Mouse (Mus musculus) intestine, embryonic 16.5 days (tissue): ENCODE data around the gene Gm20388. TPM values are rescaled to one million over a fixed set of nuclear protein-coding genes. Genes with fewer than 3 reads are reported as not detected.

Source experiments
- ATAC-seq: fragments of 200-750 bp; cut with Nextera tagmentation; 2 replicates; pipeline ENCODE4 v1.8.0; 2017; ENCODE audit warnings: moderate TSS enrichment, moderate library complexity
- H3K27ac ChIP-seq: fragments of 300-500 bp; sonication (generic); 2 replicates; pipeline ENCODE4 v1.5.1; 2014; ENCODE audit warnings: mild to moderate bottlenecking, low read length
- H3K27me3 ChIP-seq: fragments of 300-500 bp; sonication (generic); replicated peaks from 2 replicates; pipeline ENCODE4 v1.6.1; 2014; ENCODE audit warnings: low read length, control low read depth, mixed read lengths; ENCODE audit not compliant: control insufficient read depth, insufficient read depth
- H3K36me3 ChIP-seq: fragments of 300-500 bp; sonication (generic); 2 replicates; pipeline ENCODE4 v1.6.1; 2014; ENCODE audit warnings: low read length, control low read depth; ENCODE audit not compliant: control insufficient read depth, insufficient read depth
- H3K4me1 ChIP-seq: fragments of 300-500 bp; sonication (generic); 2 replicates; pipeline ENCODE4 v1.6.1; 2014; ENCODE audit warnings: low read length, control low read depth, mixed read lengths; ENCODE audit not compliant: control insufficient read depth, insufficient read depth
- H3K4me2 ChIP-seq: fragments of 300-500 bp; sonication (generic); 2 replicates; pipeline ENCODE4 v1.6.1; 2014; ENCODE audit warnings: low read depth, low read length, control low read depth
- H3K4me3 ChIP-seq: fragments of 300-500 bp; sonication (generic); 2 replicates; pipeline ENCODE4 v1.5.1; 2014; ENCODE audit warnings: mild to moderate bottlenecking, low read length
- H3K9ac ChIP-seq: fragments of 300-500 bp; sonication (generic); 2 replicates; pipeline ENCODE4 v1.6.1; 2014; ENCODE audit warnings: low read depth, low read length
- H3K9me3 ChIP-seq: fragments of 300-500 bp; sonication (generic); 2 replicates; pipeline ENCODE4 v1.6.1; 2016; ENCODE audit warnings: low read length, control low read depth; ENCODE audit not compliant: control insufficient read depth
- WGBS: fragments of 180-500 bp; shearing (Covaris S2); extraction: QIAGEN DNeasy Blood & Tissue Kit; methylation state at CpG from one replicate; pipeline ENCODE4 v1.1.7; 2014; 5-methylcytosine and 5-hydroxymethylcytosine counted together
- polyA plus RNA-seq: library from polyadenylated mRNA; unstranded; fragments of >200 nt; fragmentation: Nextera tagmentation; extraction: Ambion mirVana; gene quantifications from 2 replicates; pipeline ENCODE4 v1.2.1, GENCODE M21; 2015

The Gm20388 gene
- polyA plus RNA-seq, 1 experiment from 2014 or later: 5.8 TPM

GRCm38 (mm10) chr8:124231485-124232279, 4321.0 kb downstream of the Gm20388 start:
- Histone ChIP-seq H3K36me3 (no peaks in the 10 kb centered on the region), H3K4me3 (peak overlapping the region; percentile 86), H3K27ac (peak overlapping the region; percentile 73), H3K4me1 (peaks cover 18% of the 10 kb centered on the region), H3K27me3 (no peaks in the 10 kb centered on the region), H3K4me2 (peak overlapping the region; percentile 79), H3K9ac (peak overlapping the region; percentile 91), H3K9me3 (no peaks in the 10 kb centered on the region)
- peak; percentile 86 for ATAC-seq
- under 1% methylated on average over 82 of the region's 83 CpGs for WGBS

- Histone ChIP-seq H3K4me2 (peak overlapping the region; percentile 79), H3K27me3 (no peaks in the 10 kb centered on the region), H3K4me1 (peaks cover 18% of the 10 kb centered on the region), H3K36me3 (no peaks in the 10 kb centered on the region), H3K9me3 (no peaks in the 10 kb centered on the region), H3K4me3 (peak overlapping the region; percentile 86), H3K27ac (no peak overlapping the region), H3K9ac (peak overlapping the region; percentile 91)
- 7% methylated on average over 18 of the region's 18 CpGs for WGBS
- ATAC-seq: no peak
Observed at GRCm38 (mm10) chr8:124232280-124232600, 4321.6 kb downstream of the Gm20388 start.

- no peak overlapping the region for H3K4me2 ChIP-seq
- 67% methylated on average over 2 of the region's 2 CpGs for WGBS
Observed at GRCm38 (mm10) chr8:124234496-124234895, 4323.9 kb downstream of the Gm20388 start.

GRCm38 (mm10) chr8:124235536-124235935, 4324.9 kb downstream of the Gm20388 start:
- ATAC-seq: no peak
- no peaks in the 10 kb centered on the region for H3K27me3 ChIP-seq
- H3K4me3 ChIP-seq: no peak overlapping the region
- no peak overlapping the region for H3K27ac ChIP-seq
- no peaks in the 10 kb centered on the region for H3K9me3 ChIP-seq
- H3K9ac ChIP-seq: no peak overlapping the region
- H3K4me1 ChIP-seq: peaks cover 40% of the 10 kb centered on the region
- WGBS: 86% methylated on average over 4 of the region's 4 CpGs
- H3K4me2 ChIP-seq: no peak overlapping the region
- no peaks in the 10 kb centered on the region for H3K36me3 ChIP-seq

More at GRCm38 (mm10) chr8:124234496-124234895, 4323.9 kb downstream of the Gm20388 start:
- no peaks in the 10 kb centered on the region for H3K36me3 ChIP-seq
- no peaks in the 10 kb centered on the region for H3K9me3 ChIP-seq
- no peak overlapping the region for H3K27ac ChIP-seq
- H3K9ac ChIP-seq: no peak overlapping the region
- no peak overlapping the region for H3K4me3 ChIP-seq
- ATAC-seq: no peak
- H3K4me1 ChIP-seq: peaks cover 30% of the 10 kb centered on the region
- H3K27me3 ChIP-seq: no peaks in the 10 kb centered on the region

- 55% methylated on average over 6 of the region's 6 CpGs for WGBS
- peaks cover 46% of the 10 kb centered on the region for H3K4me1 ChIP-seq
- H3K9me3 ChIP-seq: no peaks in the 10 kb centered on the region
- no peak overlapping the region for H3K27ac ChIP-seq
- peak overlapping the region; percentile 55 for H3K9ac ChIP-seq
- no peaks in the 10 kb centered on the region for H3K27me3 ChIP-seq
- H3K4me3 ChIP-seq: no peak overlapping the region
- peak; percentile 36 for ATAC-seq
- no peak overlapping the region for H3K4me2 ChIP-seq
- H3K36me3 ChIP-seq: no peaks in the 10 kb centered on the region
Observed at GRCm38 (mm10) chr8:124239350-124239749, 4328.7 kb downstream of the Gm20388 start.

GRCm38 (mm10) chr8:124240932-124241331, 4330.3 kb downstream of the Gm20388 start:
- Histone ChIP-seq H3K27ac (peak overlapping the region; percentile 47; the same call in 1 of the 2 replicates), H3K9ac (peak overlapping the region; percentile 7; the same call in 1 of the 2 replicates), H3K9me3 (no peaks in the 10 kb centered on the region), H3K27me3 (no peaks in the 10 kb centered on the region), H3K4me3 (no peak overlapping the region), H3K36me3 (no peaks in the 10 kb centered on the region), H3K4me1 (peaks cover 41% of the 10 kb centered on the region), H3K4me2 (no peak overlapping the region)
- peak; percentile 41 for ATAC-seq
- WGBS: 35% methylated on average over 8 of the region's 8 CpGs

- no peak overlapping the region for H3K4me2 ChIP-seq
- H3K9ac ChIP-seq: no peak overlapping the region
- WGBS: 52% methylated on average over 6 of the region's 6 CpGs
- H3K27ac ChIP-seq: peak overlapping the region; percentile 65
- peaks cover 41% of the 10 kb centered on the region for H3K4me1 ChIP-seq
- H3K27me3 ChIP-seq: no peaks in the 10 kb centered on the region
- H3K36me3 ChIP-seq: no peaks in the 10 kb centered on the region
- H3K9me3 ChIP-seq: no peaks in the 10 kb centered on the region
- H3K4me3 ChIP-seq: no peak overlapping the region
- ATAC-seq: peak; percentile 52
Observed at GRCm38 (mm10) chr8:124242208-124242607, 4331.6 kb downstream of the Gm20388 start.

GRCm38 (mm10) chr8:124242913-124243312, 4332.3 kb downstream of the Gm20388 start:
- peaks cover 41% of the 10 kb centered on the region for H3K4me1 ChIP-seq
- 92% methylated on average over 5 of the region's 5 CpGs for WGBS

GRCm38 (mm10) chr8:124247581-124247980, 4336.9 kb downstream of the Gm20388 start:
- 86% methylated on average over 6 of the region's 6 CpGs for WGBS
- no peaks in the 10 kb centered on the region for H3K36me3 ChIP-seq
- no peak overlapping the region for H3K9ac ChIP-seq
- no peaks in the 10 kb centered on the region for H3K27me3 ChIP-seq
- no peaks in the 10 kb centered on the region for H3K9me3 ChIP-seq
- peaks cover 31% of the 10 kb centered on the region for H3K4me1 ChIP-seq
- no peak overlapping the region for H3K4me3 ChIP-seq
- no peak for ATAC-seq
- H3K4me2 ChIP-seq: no peak overlapping the region
- H3K27ac ChIP-seq: no peak overlapping the region

More at GRCm38 (mm10) chr8:124242913-124243312, 4332.3 kb downstream of the Gm20388 start:
- Histone ChIP-seq H3K36me3 (no peaks in the 10 kb centered on the region), H3K27me3 (no peaks in the 10 kb centered on the region), H3K4me2 (no peak overlapping the region), H3K9ac (no peak overlapping the region), H3K9me3 (no peaks in the 10 kb centered on the region), H3K27ac (no peak overlapping the region), H3K4me3 (no peak overlapping the region)
- ATAC-seq: no peak
